Mouse (Mus musculus): ENCODE results near the gene Car14. TPM values are rescaled to one million over a fixed set of nuclear protein-coding genes. Genes with fewer than 3 reads are reported as not detected.

Gene Car14
- total and polyA plus RNA-seq, 3 experiments = 0.15 to 0.38 TPM; not detected in 1

GRCm38 (mm10) chr3:95945731-95946240 lies 41.3 kb upstream of the Car14 start:
- Histone ChIP-seq H3K79me2 (ENCODE audit: control insufficient read depth, insufficient read depth, low read length, poor library complexity) (peaks cover 1% of the 10 kb centered on the region), H3K36me3 (ENCODE audit: control insufficient read depth in 1 of 2, insufficient read depth in 2 of 2, low read length in 2 of 2) (peaks cover 14 to 41% of the 10 kb centered on the region in 2 experiments)
- no peak for TF ChIP-seq USF2 (IDR thresholded peaks at IDR 0.05; ENCODE audit: borderline replicate concordance in 1 of 2, insufficient read depth in 1 of 2, low read depth in 1 of 2, low read length in 2 of 2)
- no peak for TF ChIP-seq POLR2AphosphoS5 (IDR thresholded peaks at IDR 0.05; ENCODE audit: borderline replicate concordance, low read depth, low read length)

DNA sequence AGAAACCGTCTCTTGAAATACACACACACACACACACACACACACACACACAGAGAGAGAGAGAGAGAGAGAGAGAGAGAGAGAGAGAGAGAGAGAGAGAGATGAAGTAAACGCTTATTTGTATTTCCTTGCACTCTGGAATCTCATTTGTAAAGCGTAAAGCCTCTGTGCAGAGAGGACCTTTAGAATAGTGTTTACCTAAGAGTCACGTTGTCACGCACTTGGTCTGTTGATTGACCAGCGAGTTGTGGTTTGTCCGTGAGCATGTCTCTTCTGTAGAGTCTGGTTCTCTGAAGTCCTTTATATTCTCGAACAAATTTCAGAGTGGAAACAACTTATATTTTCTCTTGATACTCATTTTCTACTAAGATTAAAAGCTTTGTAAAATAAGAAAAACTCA lies 40.3 kb upstream of the Car14 start:
- H3K4me1 ChIP-seq (ENCODE audit: control insufficient read depth in 1 of 2, insufficient read depth in 2 of 2, low read length in 2 of 2) = peaks cover 0 to 12% of the 10 kb centered on the region in 2 experiments; a peak in 2 of 4 replicates
- peaks cover 14 to 50% of the 10 kb centered on the region in 2 experiments for H3K36me3 ChIP-seq (ENCODE audit: control insufficient read depth in 1 of 2, insufficient read depth in 2 of 2, low read length in 2 of 2)
- peaks cover 3% of the 10 kb centered on the region; the same call in 1 of the 2 replicates for H3K79me2 ChIP-seq (ENCODE audit: control insufficient read depth, insufficient read depth, low read length, poor library complexity)
- no peak overlapping the region for H3K27ac ChIP-seq (ENCODE audit: control insufficient read depth, low read depth, low read length)
- TF ChIP-seq BHLHE40 (IDR thresholded peaks at IDR 0.05; ENCODE audit: borderline replicate concordance, low read depth, low read length) (no peak), CHD1 (IDR thresholded peaks at IDR 0.05; ENCODE audit: low read depth, low read length) (no peak), TBP (IDR thresholded peaks at IDR 0.05; ENCODE audit: low read depth, low read length) (no peak), ELF1 (IDR thresholded peaks at IDR 0.05; ENCODE audit: low read depth, low read length) (no peak), TAL1 (IDR thresholded peaks at IDR 0.05; ENCODE audit: low read length) (no peak), SMC3 (IDR thresholded peaks at IDR 0.05; ENCODE audit: low read depth, low read length) (no peak), EP300 (IDR thresholded peaks at IDR 0.05; ENCODE audit: low read depth in 1 of 2, low read length in 2 of 2) (no peak), ZMIZ1 (IDR thresholded peaks at IDR 0.05; ENCODE audit: low read depth, low read length) (no peak), GATA1 (IDR thresholded peaks at IDR 0.05; ENCODE audit: low read depth, low read length) (no peak), ETS1 (IDR thresholded peaks at IDR 0.05; ENCODE audit: low read depth, low read length) (no peak), ZNF384 (IDR thresholded peaks at IDR 0.05; ENCODE audit: low read depth, low read length) (no peak), POLR2AphosphoS2 (IDR thresholded peaks at IDR 0.05; ENCODE audit: low read length) (no peak), TCF12 (IDR thresholded peaks at IDR 0.05; ENCODE audit: low read depth, low read length) (no peak), MEF2A (IDR thresholded peaks at IDR 0.05; ENCODE audit: extremely low read depth, insufficient replicate concordance, low read depth, low read length, poor library complexity, severe bottlenecking) (no peak), MXI1 (IDR thresholded peaks at IDR 0.05; ENCODE audit: low read depth, low read length) (no peak), E2F4 (IDR thresholded peaks at IDR 0.05; ENCODE audit: borderline replicate concordance, low read depth, low read length) (no peak), NELFE (IDR thresholded peaks at IDR 0.05; ENCODE audit: low read depth, low read length) (no peak), RAD21 (IDR thresholded peaks at IDR 0.05; ENCODE audit: low read depth, low read length) (no peak)
- no peak for DNase-seq (ENCODE audit: low read depth, low spot score)
- H3K9ac ChIP-seq (ENCODE audit: control insufficient read depth, low read depth, low read length, poor library complexity, severe bottlenecking) = no peak overlapping the region
- no peak overlapping the region for H3K4me3 ChIP-seq (ENCODE audit: control insufficient read depth in 1 of 2, insufficient read depth in 1 of 2, low read depth in 2 of 2, low read length in 2 of 2)
- no peaks in the 10 kb centered on the region for H3K9me3 ChIP-seq (replicated peaks; ENCODE audit: insufficient read depth, low read length)
- no peaks in the 10 kb centered on the region for H3K27me3 ChIP-seq (ENCODE audit: control insufficient read depth in 1 of 2, insufficient read depth in 2 of 2, low read length in 2 of 2)

More at GRCm38 (mm10) chr3:95945731-95946240, 41.3 kb upstream of the Car14 start:
- Histone ChIP-seq H3K27me3 (ENCODE audit: control insufficient read depth in 1 of 2, insufficient read depth in 2 of 2, low read length in 2 of 2) (no peaks in the 10 kb centered on the region), H3K4me3 (ENCODE audit: control insufficient read depth in 1 of 2, insufficient read depth in 1 of 2, low read depth in 2 of 2, low read length in 2 of 2) (no peak overlapping the region), H3K9me3 (replicated peaks; ENCODE audit: insufficient read depth, low read length) (no peaks in the 10 kb centered on the region), H3K27ac (ENCODE audit: control insufficient read depth, low read depth, low read length) (no peak overlapping the region), H3K4me1 (ENCODE audit: control insufficient read depth in 1 of 2, insufficient read depth in 2 of 2, low read length in 2 of 2) (peaks cover 0 to 12% of the 10 kb centered on the region in 2 experiments; a peak in 2 of 4 replicates), H3K9ac (ENCODE audit: control insufficient read depth, low read depth, low read length, poor library complexity, severe bottlenecking) (no peak overlapping the region)
- DNase-seq (ENCODE audit: low read depth, low spot score) = no peak

All from MEL (cell line).